Mouse (Mus musculus): Measurements from ENCODE around the gene Mapkapk2.

GRCm38 (mm10) chr1:131138191-131139016 lies 40.8 kb upstream of the Mapkapk2 start, which contains the start of gene Dyrk3:
- TF ChIP-seq POLR2A (IDR thresholded peaks at IDR 0.05; ENCODE audit: insufficient read depth, low read depth, low read length) (peak; percentile 84), CTCF (IDR thresholded peaks at IDR 0.05) (peak; percentile 65), EP300 (IDR thresholded peaks at IDR 0.05; ENCODE audit: insufficient read depth, low read depth, low read length) (no peak)
